Mouse (Mus musculus) myocyte (in vitro differentiated cells): ENCODE measurements around the gene Spc24.

ENCODE experiments used
- E2F4 ChIP-seq: IDR thresholded peaks from one replicate; pipeline ENCODE4 v1.6.1; 2011; ENCODE audit warnings: mild to moderate bottlenecking, control low read depth, moderate library complexity; ENCODE audit not compliant: insufficient read depth
- REST ChIP-seq: IDR thresholded peaks from one replicate; pipeline ENCODE4 v1.6.1; 2011; ENCODE audit warnings: mild to moderate bottlenecking, control low read depth, moderate library complexity; ENCODE audit not compliant: insufficient read depth, insufficient read length
- USF1 ChIP-seq: IDR thresholded peaks from one replicate; pipeline ENCODE4 v1.6.1; 2011; ENCODE audit warnings: low read depth, mild to moderate bottlenecking, control low read depth, moderate library complexity

GRCm38 (mm10) chr9:21715298-21715697, 44.8 kb downstream of the Spc24 start:
- no peak for TF ChIP-seq REST
- TF ChIP-seq E2F4: no peak
- no peak for TF ChIP-seq USF1
